Mouse (Mus musculus): ENCODE data around the gene Gm17304. TPM values are rescaled to one million over a fixed set of nuclear protein-coding genes. Genes with fewer than 3 reads are reported as not detected.

Gm17304 gene
- polyA plus RNA-seq (2012; rRNA removed) = not detected in 2 replicates

DNA sequence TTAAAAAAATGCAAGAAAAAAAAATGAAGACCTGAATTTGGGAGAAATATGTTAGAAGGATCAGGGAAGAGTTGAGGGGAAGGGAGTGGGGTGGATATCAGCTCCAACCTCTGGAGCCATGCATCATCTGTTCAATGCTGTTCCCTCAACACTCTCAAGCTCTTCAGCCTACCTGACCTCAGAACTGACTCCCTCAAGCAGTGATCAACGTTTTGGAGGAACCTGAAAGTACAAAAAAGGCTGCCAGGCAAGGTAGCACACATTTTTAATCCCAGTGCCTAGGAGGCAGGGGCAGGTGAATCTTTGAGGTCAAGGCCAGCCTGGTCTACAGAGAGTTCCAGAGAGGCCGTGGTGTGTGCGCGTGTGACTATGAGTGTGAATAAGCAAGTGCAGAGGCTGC lies at the start of gene Gm17304:
Gene Gm17304 (plus strand): TSS at position 301 of the 400 bp plus-strand sequence.
- 87% methylated on average over 4 of the region's 4 CpGs for WGBS
- Histone ChIP-seq H3K4me3 (ENCODE audit: insufficient read depth, low read depth, low read length) (no peak within 1 kb of the TSS), H3K36me3 (ENCODE audit: control insufficient read depth, insufficient read depth, low read length) (no peaks in the 10 kb centered on the region), H3K27me3 (replicated peaks; ENCODE audit: control insufficient read depth, insufficient read depth, low read length) (no peaks in the 10 kb centered on the region), H3K27ac (ENCODE audit: insufficient read depth, low read depth, low read length) (no peak within 1 kb of the TSS), H3K4me1 (ENCODE audit: control insufficient read depth, insufficient read depth, low read length) (peaks cover 4% of the 10 kb centered on the region)
- TF ChIP-seq CTCF (conservative IDR thresholded peaks at IDR 0.05; ENCODE audit: insufficient read depth, insufficient read length, low read depth, low read length) = no peak
- TF ChIP-seq POLR2A (IDR thresholded peaks at IDR 0.05; ENCODE audit: low read depth, low read length) = no peak
- DNase-seq = no peak

DNA sequence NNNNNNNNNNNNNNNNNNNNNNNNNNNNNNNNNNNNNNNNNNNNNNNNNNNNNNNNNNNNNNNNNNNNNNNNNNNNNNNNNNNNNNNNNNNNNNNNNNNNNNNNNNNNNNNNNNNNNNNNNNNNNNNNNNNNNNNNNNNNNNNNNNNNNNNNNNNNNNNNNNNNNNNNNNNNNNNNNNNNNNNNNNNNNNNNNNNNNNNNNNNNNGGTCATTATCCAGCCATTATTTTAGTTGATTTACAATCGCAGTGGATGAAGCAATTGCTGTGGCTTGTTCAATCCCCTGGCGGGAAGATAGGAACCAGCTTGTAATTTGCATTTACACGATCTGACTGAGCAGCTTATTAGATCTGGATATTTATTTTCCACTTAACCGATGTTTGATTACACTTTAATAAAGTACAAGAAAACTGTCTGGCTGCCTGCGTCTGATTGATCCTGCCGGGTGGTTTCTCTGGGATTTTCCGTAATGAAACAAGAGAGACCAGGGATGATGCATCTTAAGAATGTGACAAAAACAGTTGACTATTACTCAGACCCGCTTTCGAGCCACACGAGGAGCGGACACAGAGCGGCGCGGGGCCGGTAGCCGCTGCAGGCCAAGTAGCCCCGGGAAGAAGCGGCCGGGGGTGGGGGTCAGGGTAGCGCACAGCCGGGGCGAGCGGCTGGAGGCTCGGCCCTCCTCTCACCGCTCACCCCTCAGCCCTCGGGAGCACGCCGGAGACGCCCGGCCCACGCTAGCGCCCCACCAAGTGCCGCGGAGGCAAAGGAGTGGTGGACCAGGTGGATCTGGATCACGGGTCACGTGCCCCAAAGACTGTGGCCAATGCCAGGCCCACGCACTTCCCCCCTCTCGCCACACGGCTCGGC lies 48.0 kb upstream of the Gm17304 start:
- Histone ChIP-seq H3K27me3 (replicated peaks; ENCODE audit: control insufficient read depth, insufficient read depth, low read length) (peaks cover 3% of the 10 kb centered on the region), H3K4me1 (ENCODE audit: control insufficient read depth, insufficient read depth, low read length) (no peaks in the 10 kb centered on the region), H3K36me3 (ENCODE audit: control insufficient read depth, insufficient read depth, low read length) (no peaks in the 10 kb centered on the region), H3K27ac (ENCODE audit: insufficient read depth, low read depth, low read length) (no peak overlapping the region), H3K4me3 (ENCODE audit: insufficient read depth, low read depth, low read length) (no peak overlapping the region)
- 4% methylated on average over 40 of the region's 40 CpGs for WGBS
- TF ChIP-seq POLR2A (IDR thresholded peaks at IDR 0.05; ENCODE audit: low read depth, low read length) (no peak), CTCF (conservative IDR thresholded peaks at IDR 0.05; ENCODE audit: insufficient read depth, insufficient read length, low read depth, low read length) (no peak)
- no peak for DNase-seq

DNA sequence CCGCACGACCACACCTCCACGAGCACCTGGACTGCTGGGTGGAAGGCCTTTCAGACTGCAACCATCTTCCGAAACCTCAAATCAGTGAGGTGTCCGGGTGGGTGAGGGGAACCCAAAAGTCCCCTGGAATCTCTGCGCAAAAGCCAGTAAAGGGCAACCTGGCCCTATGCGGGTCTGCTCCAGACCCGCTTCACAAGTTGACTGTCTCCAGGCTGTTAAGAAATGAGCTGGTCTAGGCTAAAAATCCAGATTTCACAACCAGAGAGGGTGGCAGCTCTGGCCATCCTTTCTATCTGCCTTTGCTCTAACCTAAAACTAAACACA lies 47.4 kb upstream of the Gm17304 start:
- no peaks in the 10 kb centered on the region for H3K4me1 ChIP-seq (ENCODE audit: control insufficient read depth, insufficient read depth, low read length)
- no peak overlapping the region for H3K27ac ChIP-seq (ENCODE audit: insufficient read depth, low read depth, low read length)
- H3K36me3 ChIP-seq (ENCODE audit: control insufficient read depth, insufficient read depth, low read length) = no peaks in the 10 kb centered on the region
- peaks cover 3% of the 10 kb centered on the region for H3K27me3 ChIP-seq (replicated peaks; ENCODE audit: control insufficient read depth, insufficient read depth, low read length)
- WGBS = 15% methylated on average over 8 of the region's 8 CpGs
- no peak for DNase-seq
- TF ChIP-seq CTCF (conservative IDR thresholded peaks at IDR 0.05; ENCODE audit: insufficient read depth, insufficient read length, low read depth, low read length) (no peak), POLR2A (IDR thresholded peaks at IDR 0.05; ENCODE audit: low read depth, low read length) (no peak)
- no peak overlapping the region for H3K4me3 ChIP-seq (ENCODE audit: insufficient read depth, low read depth, low read length)

DNA sequence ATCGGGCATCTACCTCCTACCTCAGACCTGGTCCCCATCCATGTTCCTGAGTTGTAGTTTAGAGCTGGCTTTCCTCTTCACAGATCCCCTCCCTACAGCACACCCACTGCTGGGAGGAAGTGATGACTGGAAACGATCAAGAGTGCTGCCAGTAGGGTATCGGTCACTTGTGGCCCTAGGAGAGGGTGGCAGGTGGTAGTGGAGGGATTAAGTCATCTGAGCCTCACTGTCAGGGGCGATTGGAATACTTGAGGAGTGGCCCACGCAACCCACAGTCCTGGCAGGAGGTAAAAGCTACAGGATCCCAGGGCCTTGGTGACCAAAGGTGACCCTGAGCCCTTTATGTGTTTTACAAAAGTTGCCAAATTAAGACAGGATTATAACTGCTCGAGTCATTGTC lies 42.9 kb upstream of the Gm17304 start:
- no peak for DNase-seq
- Histone ChIP-seq H3K4me1 (ENCODE audit: control insufficient read depth, insufficient read depth, low read length) (no peaks in the 10 kb centered on the region), H3K36me3 (ENCODE audit: control insufficient read depth, insufficient read depth, low read length) (no peaks in the 10 kb centered on the region), H3K27me3 (replicated peaks; ENCODE audit: control insufficient read depth, insufficient read depth, low read length) (no peaks in the 10 kb centered on the region; the same call in 1 of the 2 replicates), H3K4me3 (ENCODE audit: insufficient read depth, low read depth, low read length) (no peak overlapping the region), H3K27ac (ENCODE audit: insufficient read depth, low read depth, low read length) (no peak overlapping the region)
- 55% methylated on average over 6 of the region's 6 CpGs for WGBS
- TF ChIP-seq CTCF (conservative IDR thresholded peaks at IDR 0.05; ENCODE audit: insufficient read depth, insufficient read length, low read depth, low read length) (no peak), POLR2A (IDR thresholded peaks at IDR 0.05; ENCODE audit: low read depth, low read length) (no peak)

DNA sequence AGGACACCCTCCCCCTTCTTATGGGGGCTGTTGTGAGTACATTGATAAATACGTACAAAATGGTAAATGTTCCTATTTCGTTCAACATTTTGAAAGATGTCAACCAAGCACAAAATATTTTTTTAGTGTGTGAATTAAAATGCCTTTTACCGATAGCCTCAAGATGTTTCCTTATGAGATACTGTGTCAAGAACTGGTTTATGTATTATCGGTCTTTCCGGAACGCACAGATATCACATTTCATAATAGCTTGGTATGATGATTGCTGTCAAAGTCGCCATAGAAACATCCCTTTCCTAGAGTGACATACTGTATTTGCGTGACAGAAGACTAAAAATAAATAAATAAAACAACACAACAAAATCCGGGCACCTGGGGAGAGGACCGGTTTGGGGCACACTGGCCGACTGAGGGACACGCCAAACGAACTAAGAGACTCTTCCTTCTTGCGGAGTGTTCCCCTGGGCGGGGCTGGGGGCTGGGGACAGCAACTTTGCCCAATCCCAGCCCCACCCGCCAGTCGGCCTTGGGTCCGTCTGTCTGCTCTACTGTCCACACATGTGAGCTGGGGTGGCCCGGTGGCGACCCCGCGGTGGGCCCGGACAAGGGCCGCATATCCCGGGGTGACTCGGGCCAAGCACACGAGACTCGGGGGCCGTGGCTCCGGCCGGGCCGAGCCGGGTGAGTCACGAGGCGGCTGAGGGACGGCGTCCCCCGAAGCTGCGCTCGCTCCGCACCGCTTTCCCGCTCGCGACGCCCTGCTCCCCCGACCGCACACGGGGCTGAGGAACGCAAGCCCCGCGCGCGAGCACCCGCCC lies 34.9 kb upstream of the Gm17304 start:
- no peak for TF ChIP-seq POLR2A (IDR thresholded peaks at IDR 0.05; ENCODE audit: low read depth, low read length)
- TF ChIP-seq CTCF (conservative IDR thresholded peaks at IDR 0.05; ENCODE audit: insufficient read depth, insufficient read length, low read depth, low read length) = no peak
- H3K4me1 ChIP-seq (ENCODE audit: control insufficient read depth, insufficient read depth, low read length) = no peaks in the 10 kb centered on the region
- DNase-seq = no peak
- H3K36me3 ChIP-seq (ENCODE audit: control insufficient read depth, insufficient read depth, low read length) = no peaks in the 10 kb centered on the region
- 7% methylated on average over 55 of the region's 55 CpGs for WGBS
- H3K27me3 ChIP-seq (replicated peaks; ENCODE audit: control insufficient read depth, insufficient read depth, low read length) = peaks cover 2% of the 10 kb centered on the region
- peak overlapping the region; percentile 45 for H3K4me3 ChIP-seq (ENCODE audit: insufficient read depth, low read depth, low read length)
- H3K27ac ChIP-seq (ENCODE audit: insufficient read depth, low read depth, low read length) = no peak overlapping the region

DNA sequence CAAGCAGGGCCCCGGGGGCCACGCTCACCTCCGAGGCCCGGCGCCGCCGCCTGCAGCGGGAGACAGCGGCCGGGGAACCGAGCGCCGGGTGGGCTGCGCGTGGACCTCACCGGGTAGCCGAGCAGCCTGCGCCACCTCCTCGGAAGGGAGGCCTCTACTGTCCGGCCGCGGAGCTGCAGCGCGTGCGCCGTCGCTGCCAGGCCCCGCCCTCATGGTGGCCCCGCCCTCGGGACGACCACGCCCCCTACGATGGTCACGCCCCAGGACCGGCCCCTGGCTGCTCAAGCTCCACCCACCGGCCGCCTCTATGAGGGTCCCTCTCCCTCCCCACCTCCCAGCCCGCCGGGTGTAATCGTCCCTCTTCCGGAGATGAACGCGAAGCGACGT lies 34.3 kb upstream of the Gm17304 start:
- 2% methylated on average over 45 of the region's 45 CpGs for WGBS
- Histone ChIP-seq H3K4me3 (ENCODE audit: insufficient read depth, low read depth, low read length) (peak overlapping the region; percentile 45; the same call in 1 of the 2 replicates), H3K27ac (ENCODE audit: insufficient read depth, low read depth, low read length) (no peak overlapping the region), H3K27me3 (replicated peaks; ENCODE audit: control insufficient read depth, insufficient read depth, low read length) (peaks cover 2% of the 10 kb centered on the region), H3K4me1 (ENCODE audit: control insufficient read depth, insufficient read depth, low read length) (no peaks in the 10 kb centered on the region), H3K36me3 (ENCODE audit: control insufficient read depth, insufficient read depth, low read length) (no peaks in the 10 kb centered on the region)
- TF ChIP-seq CTCF (conservative IDR thresholded peaks at IDR 0.05; ENCODE audit: insufficient read depth, insufficient read length, low read depth, low read length) = peak; percentile 53
- no peak for TF ChIP-seq POLR2A (IDR thresholded peaks at IDR 0.05; ENCODE audit: low read depth, low read length)
- DNase-seq = peak; percentile 72

DNA sequence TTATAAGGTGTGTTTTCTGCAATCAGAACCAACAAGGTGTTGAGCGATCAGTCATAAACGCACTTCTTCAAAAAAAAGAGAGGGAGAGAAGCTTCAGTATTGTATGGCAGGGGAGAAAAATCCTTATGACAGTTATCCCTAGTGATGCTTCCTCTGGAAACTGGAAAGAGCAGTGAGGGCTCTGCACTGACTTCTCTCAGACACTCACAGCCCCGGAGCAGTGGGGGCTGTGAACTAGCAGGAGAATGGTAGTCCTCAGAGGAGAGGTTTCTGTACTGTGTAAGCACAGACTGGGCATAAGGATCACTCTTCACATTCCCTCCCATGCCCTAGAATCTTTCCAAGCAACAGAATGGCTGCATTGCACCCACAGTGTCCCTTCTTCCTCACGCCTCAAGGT lies 33.8 kb upstream of the Gm17304 start:
- WGBS = 43% methylated on average over 4 of the region's 4 CpGs
- H3K27me3 ChIP-seq (replicated peaks; ENCODE audit: control insufficient read depth, insufficient read depth, low read length) = peaks cover 2% of the 10 kb centered on the region
- no peaks in the 10 kb centered on the region for H3K36me3 ChIP-seq (ENCODE audit: control insufficient read depth, insufficient read depth, low read length)
- TF ChIP-seq CTCF (conservative IDR thresholded peaks at IDR 0.05; ENCODE audit: insufficient read depth, insufficient read length, low read depth, low read length) = no peak
- no peak for TF ChIP-seq POLR2A (IDR thresholded peaks at IDR 0.05; ENCODE audit: low read depth, low read length)
- no peak overlapping the region for H3K4me3 ChIP-seq (ENCODE audit: insufficient read depth, low read depth, low read length)
- no peak overlapping the region for H3K27ac ChIP-seq (ENCODE audit: insufficient read depth, low read depth, low read length)
- H3K4me1 ChIP-seq (ENCODE audit: control insufficient read depth, insufficient read depth, low read length) = no peaks in the 10 kb centered on the region
- DNase-seq = no peak

All from kidney, adult 2 months (tissue).